Mouse (Mus musculus) layer of hippocampus, adult 18-20 months (tissue): ENCODE measurements around the gene Cmtm6. TPM values are rescaled to one million over a fixed set of nuclear protein-coding genes. Genes with fewer than 3 reads are reported as not detected.
A peak's percentile ranks its signal among the peaks of the same experiment; 100 is the strongest.
"Not testable (repeated sequence)": the region's sequence is repeated elsewhere in the genome, so short reads cannot be mapped to it uniquely, and the experiment has no call there.

ENCODE experiments used
- DNase-seq, 2 experiments: peaks; one replicate each; pipeline ENCODE4 v3.0.0; 2022; ENCODE audit warnings: low spot score in 2 of 2
- total RNA-seq, 2 experiments: library from RNA; stranded (reverse); gene quantifications; 2 replicates each; pipeline ENCODE4 v1.2.3; 2021

Gene Cmtm6
- total RNA-seq, 2 experiments from 2014 or later = 20.4 to 21.1 TPM

- DNase-seq = not testable (repeated sequence)
Observed at GRCm38 (mm10) chr9:114728432-114728831, 2.5 kb upstream of the Cmtm6 start.

DNA sequence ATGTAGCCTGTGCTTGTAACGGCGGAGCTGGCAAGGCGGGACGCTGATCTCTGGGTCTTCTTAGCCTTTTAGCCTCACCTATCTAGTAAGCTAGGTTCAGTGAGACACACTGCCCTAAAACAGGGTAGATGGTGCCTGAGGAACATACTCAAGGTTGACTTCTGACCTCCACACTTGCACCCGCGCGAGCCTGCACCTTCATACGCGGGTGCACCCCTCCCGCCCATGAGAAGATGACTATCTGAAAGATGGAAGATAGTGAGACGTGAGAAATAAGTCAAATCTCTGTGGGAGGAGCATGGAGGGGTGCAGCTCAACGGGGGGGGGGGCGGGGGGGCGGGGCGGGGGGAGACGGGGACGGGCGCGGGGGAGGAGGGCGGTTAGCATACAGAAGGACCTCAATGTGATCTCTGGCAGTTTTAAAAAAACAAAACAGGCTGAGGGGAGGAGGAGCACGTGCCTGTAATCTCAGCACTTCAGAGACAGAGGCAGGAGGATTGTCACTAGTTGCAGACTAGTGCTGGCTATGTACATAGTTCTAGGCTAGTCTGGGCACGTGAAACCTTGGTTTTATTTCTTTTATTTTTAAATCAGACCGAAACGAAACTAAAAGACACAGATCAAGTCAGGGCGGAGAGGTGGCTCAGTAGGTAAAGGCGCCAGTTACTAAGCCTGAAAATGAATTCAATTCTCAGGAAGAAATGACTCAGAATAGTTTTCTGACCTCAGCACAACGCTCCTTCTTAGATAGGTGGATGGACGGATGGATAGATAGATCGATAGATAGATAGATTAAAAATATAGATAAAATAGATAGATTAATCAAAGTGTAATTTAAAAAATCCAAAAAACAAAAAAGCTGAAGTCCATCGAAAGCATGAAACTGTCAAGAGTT lies 758 bp upstream of the Cmtm6 start:
- DNase-seq = no peak

DNA sequence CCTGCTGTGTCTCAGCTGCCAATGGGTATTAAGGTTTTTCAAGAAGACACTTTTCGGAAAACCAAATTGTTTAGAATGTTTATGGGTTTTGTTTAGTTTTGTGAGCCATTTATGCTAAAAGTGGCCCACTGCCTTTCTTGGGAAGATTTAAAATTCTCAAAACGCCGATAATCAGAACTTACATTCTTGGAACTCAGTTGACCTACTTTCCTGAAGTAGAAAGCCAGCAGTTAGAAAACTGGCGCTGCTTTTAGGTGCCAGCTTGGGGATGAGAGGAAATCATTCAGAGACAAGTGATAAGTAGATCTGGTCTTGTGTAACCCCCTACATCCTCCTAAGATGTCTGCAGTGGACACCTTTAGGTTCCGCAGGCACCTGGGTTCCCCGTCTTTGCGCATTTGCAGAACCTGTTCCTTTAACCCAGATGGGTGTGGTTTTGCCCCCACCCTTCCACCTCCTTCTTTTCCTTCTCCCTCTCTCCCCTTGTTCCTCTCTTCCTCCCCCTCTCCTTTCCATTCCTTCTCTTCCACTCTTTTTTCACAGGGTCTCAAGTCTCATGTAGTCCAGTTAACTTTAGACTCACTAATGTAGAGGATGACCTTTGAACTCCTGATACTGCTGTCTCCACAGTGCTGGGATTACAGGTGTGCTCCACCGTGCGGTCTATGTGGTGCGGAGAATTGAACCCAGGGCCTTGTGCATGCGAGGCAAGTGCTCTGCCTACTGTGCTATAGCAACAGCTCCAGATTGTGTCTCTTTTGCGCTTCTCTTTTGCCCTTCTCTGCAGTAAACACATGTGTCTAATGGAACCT lies 1.2 kb downstream of the Cmtm6 start:
- DNase-seq = no peak

GRCm38 (mm10) chr9:114733238-114733637 lies 2.3 kb downstream of the Cmtm6 start:
- DNase-seq = no peak

- DNase-seq = no peak
Observed at GRCm38 (mm10) chr9:114736442-114736841, 5.5 kb downstream of the Cmtm6 start.

DNA sequence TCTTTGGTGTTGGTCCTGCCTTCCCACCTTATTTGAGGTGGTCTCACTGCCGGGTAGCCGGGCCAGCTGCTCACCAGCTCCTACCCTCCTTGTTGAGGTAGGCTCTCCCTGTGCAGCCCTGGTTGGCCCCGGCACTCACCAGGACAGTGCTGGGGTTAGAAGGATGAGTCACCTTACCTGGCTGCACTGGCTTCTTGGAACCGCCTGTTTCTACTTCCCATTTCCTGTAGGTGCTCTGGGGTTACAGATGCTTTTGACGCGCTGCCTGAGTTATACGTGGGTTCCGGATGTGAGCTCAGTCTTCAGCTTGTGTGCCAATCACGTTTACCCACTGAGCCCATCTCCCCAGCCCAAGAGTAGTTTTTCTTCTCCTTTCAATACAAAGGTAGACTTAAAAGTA lies 9.4 kb downstream of the Cmtm6 start:
- no peak for DNase-seq

DNA sequence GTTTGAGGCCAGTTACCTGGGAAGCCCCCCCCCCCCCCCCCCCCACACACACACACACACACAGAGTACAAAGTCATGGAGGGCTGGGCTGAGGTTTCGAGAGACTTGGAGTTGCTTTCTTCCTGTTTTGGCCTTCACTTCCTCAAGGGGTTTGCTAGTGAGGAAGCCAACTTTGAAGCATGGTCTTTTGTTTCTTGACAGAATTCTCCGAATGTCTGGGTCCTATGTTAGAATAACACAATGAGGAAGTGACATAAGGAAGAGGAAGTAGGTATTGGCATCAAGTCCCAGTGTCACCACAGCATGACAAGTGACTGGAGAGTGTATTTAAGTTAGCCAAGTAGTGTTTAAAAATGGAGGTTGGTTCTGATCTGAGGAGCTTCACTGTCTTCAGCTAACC lies 11.8 kb downstream of the Cmtm6 start:
- DNase-seq = no peak

DNA sequence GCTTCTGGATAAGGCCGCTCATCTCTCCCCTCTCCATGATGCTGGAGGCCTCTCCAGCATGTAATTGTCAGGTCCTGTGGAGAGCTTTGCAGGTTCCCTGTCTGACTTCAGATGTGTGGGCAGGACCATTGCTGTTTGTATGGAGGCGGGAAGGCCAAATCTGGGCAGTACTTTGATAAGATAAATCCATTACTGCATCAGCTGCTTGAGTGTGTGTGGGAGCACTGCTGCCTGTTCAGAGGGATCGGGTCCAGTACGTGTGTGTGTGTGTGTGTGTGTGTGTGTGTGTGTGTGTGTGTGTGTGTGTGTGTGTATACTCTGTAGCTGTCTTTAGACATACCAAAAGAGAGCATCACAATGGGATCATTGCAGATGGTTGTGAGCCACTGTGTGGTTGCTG lies 14.2 kb downstream of the Cmtm6 start:
- DNase-seq = peak in 1 of 2 experiments; percentile 44

- no peak for DNase-seq
Observed at GRCm38 (mm10) chr9:114745654-114746053, 14.7 kb downstream of the Cmtm6 start.

DNA sequence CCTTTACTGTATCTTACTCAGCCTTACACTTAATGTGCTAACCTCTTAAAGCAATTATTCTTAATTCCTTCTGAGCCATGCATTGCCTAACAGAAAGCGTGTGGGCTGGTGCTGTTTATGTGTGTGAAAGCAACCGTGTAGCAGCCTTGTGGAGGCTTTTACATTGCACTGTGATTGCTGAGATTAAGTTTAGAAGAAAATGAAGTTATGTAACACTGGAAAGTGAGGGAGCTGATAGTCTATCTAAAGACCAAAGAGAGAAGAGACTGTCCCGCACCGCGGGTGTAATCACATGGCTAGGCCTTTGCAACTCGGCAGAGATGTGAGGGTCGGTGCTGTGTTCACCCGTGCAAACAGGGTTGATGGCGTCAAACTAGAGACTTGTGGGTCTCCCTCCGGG lies 16.1 kb downstream of the Cmtm6 start:
- DNase-seq = peak in 1 of 2 experiments; percentile 59

DNA sequence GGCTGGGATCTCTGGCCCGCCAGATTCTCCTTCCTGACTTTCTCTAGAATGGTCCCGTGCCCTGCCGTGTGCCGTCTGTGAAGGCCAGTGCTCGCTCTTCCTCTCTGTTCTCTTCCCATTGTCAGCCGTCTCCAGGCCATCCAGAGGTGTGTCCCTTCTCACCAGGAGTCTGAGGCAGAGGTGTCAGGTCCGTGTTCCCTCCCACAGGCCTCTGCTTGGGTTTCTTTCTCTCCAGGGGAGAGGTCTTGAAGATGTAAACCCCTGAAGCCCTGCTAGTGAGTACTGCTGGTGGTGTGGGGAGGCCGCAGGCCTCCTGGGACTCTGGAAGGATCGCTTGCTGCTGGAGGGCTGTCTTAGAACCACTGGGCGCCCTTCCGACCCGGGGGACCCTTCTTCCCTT lies 16.6 kb downstream of the Cmtm6 start:
- no peak for DNase-seq

DNA sequence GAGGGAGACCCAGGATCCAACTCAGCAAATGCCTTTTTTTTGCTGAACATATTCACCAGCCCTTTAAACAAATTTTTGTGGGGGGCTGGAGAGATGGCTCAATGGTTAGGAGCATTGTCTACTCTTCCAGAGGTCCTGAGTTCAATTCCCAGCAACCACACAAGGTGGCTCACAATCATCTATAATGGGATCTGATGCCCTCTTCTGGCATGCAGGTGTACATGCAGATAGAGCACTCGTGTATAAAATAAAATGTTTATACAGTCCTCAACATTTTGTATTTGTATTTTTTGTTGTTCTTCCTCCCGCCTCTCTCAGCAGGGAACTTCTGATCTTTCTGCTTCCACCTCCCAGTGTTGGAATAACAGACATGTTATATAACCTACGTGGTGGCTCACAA lies 20.7 kb downstream of the Cmtm6 start:
- DNase-seq = no peak

DNA sequence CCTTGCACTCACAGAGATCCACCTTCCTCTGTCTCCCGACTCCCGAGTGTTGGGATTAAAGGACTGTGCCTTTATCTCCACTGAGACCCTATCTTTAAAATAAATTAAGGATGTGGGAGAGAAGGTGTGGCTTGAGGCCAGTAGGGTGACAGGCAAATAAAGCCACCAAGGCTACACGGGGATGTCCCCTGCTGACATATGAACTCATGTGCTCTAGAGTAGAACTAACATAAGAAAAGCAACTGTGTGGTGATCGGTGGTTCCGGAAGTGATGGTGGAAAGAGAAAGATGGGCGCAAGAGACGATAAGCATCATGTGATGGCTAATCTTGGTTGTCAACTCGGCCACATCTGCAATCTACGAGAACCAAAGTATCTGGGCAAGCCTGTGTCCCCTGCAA lies 21.4 kb downstream of the Cmtm6 start:
- no peak for DNase-seq

DNA sequence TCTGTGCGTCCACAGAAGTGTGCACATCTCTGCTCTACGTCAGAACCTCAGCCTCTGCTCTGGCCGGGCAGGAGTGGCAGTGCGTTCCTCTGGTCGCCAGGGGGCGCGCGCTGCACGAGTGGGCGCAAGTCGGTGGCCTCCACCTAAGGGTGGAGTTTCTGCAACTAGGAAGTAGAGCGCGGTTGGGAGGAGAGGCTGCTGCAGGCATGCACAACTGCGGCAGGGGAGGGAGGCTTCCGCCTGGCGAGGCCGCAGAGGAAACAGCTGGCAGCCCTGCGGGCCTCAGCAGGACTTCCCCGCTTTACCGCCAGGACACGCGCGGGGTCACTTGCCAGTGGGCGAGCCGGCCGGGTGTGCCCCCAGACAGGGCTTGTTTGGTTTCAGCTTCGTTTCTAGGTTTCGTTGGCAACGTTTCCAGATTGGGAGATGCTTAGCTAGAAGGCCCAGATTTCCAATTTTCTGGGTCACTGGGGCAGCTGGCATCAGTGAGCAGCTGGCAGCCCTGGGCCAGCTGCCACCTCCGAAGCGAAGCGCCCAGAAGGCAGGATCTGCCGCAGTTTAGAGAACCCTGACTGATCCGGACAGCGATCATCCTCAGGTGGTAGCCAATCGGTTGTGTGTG lies 22.1 kb downstream of the Cmtm6 start:
- DNase-seq = peak; percentile 85 to 90

DNA sequence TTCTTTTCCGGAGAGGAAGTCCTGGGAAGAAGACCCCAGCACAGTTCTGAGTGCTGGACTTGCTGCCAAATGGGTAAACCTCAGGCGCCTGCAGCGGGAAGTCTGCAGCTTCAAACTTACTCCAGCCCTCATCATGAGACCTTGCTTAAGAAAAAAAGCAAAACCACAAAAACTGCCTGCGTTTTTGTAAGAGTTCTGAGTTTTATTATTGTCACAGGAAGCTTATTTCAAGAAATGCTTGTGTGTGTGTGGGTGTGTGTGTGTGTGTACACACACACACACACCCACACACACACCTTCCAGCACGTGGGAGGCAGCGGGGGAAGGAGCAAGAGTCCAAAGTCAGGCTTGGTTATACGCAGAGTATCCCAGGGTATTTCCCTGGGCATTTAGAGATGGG lies 27.4 kb downstream of the Cmtm6 start:
- DNase-seq = no peak

GRCm38 (mm10) chr9:114758801-114759200 lies 27.9 kb downstream of the Cmtm6 start:
- no peak for DNase-seq

GRCm38 (mm10) chr9:114759886-114760285 lies 29.0 kb downstream of the Cmtm6 start:
- no peak for DNase-seq

GRCm38 (mm10) chr9:114760353-114760752 lies 29.4 kb downstream of the Cmtm6 start:
- no peak for DNase-seq

GRCm38 (mm10) chr9:114761848-114762247 lies 30.9 kb downstream of the Cmtm6 start:
- no peak for DNase-seq

- DNase-seq = no peak
Observed at GRCm38 (mm10) chr9:114763341-114763740, 32.4 kb downstream of the Cmtm6 start.

DNA sequence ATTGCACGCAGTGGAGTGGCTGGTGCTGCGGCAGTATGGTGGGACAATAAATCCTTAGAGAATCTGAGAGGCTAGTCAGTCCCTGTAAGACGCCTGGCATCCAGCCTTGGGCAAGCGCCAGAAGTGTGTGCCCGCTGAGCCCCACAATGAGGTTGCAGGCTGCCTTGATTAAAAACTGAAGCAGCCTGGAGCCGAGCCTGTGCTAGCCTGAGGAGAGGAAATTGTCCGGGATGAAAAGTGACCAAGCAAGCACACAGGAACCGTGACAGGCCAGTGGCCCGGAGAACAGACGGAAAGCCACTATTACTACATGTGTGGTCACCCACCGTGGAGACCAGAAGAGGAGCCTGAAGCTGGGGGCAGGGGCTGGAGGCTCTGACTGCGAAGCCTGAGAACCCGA lies 36.1 kb downstream of the Cmtm6 start:
- peak in 1 of 2 experiments; percentile 48 for DNase-seq

DNA sequence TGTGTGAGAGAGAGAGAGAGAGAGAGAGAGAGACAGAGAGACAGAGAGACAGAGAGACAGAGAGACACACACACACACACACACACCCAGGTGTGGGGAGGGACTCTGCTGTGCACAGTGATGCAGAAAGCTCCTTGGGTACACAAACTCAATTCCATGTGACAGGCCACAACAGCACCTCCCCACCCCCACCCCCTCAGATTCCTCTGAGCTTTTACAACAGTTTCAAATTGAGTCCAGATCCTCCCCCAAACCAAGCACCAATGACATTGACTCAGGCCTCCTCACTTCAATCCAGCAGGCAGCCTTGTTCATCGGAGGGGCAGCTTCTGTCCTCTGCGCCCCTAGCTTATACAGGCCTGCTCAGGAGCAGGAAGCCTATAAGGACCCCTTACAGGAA lies 36.6 kb downstream of the Cmtm6 start:
- no peak for DNase-seq
